19 mouse cellular contexts compared by ENCODE assay signal in genomic region chr3:76322431-76322830, GRCm38 (mm10).
"Had no signal": no experiment of that assay in that cellular context is flagged by ENCODE, and none has a peak within 500 bp of the region (broad histone marks: within the 10 kb centered on the region; RNA-seq: fewer than 3 reads in every experiment).

No protein-coding gene starts in this region.

- H3K4me1 ChIP-seq: lung, embryonic 15.5 days; megakaryocyte, embryonic 14.5 days; midbrain, embryonic 13.5 days; midbrain, embryonic 15.5 days; neural tube, embryonic 12.5 days; stomach, embryonic 15.5 days had no signal

- H3K27me3 ChIP-seq: lung, embryonic 15.5 days; megakaryocyte, embryonic 14.5 days; midbrain, embryonic 13.5 days; midbrain, embryonic 15.5 days; neural tube, embryonic 12.5 days; stomach, embryonic 15.5 days had no signal

- H3K4me3 ChIP-seq: lung, embryonic 15.5 days; megakaryocyte, embryonic 14.5 days; midbrain, embryonic 13.5 days; midbrain, embryonic 15.5 days; neural tube, embryonic 12.5 days; stomach, embryonic 15.5 days had no signal

- DNase-seq: lung, adult 2 months; lung, postnatal 14 days; lung, postnatal 36 days; retina, postnatal 1 day; right cerebral cortex, adult 18-20 months; right cerebral cortex, postnatal 25 days; right cerebral cortex, postnatal 4 days; spleen, adult 18-20 months; thymus, adult 2 months; thymus, postnatal 25 days; thymus, postnatal 4 days had no signal

- H3K27ac ChIP-seq: lung, embryonic 15.5 days; macrophage; midbrain, embryonic 13.5 days; midbrain, embryonic 15.5 days; neural tube, embryonic 12.5 days; stomach, embryonic 15.5 days; stomach, postnatal 0 days had no signal
